Mouse (Mus musculus) testis, adult 2 months (tissue): ENCODE measurements around the gene Rpap2.

Source experiments
- CTCF ChIP-seq: fragments of 200-500 bp; IDR thresholded peaks from 2 replicates; pipeline ENCODE4 v1.5.1; 2012; ENCODE audit warnings: low read depth, mild to moderate bottlenecking, inconsistent platforms, low read length, moderate library complexity; ENCODE audit not compliant: control insufficient read depth, insufficient read depth, insufficient replicate concordance
- POLR2A ChIP-seq: fragments of 200-500 bp; IDR thresholded peaks from 2 replicates; pipeline ENCODE4 v1.6.1; 2012; ENCODE audit warnings: low read depth, mild to moderate bottlenecking, inconsistent platforms, low read length, moderate library complexity; ENCODE audit not compliant: control insufficient read depth

DNA sequence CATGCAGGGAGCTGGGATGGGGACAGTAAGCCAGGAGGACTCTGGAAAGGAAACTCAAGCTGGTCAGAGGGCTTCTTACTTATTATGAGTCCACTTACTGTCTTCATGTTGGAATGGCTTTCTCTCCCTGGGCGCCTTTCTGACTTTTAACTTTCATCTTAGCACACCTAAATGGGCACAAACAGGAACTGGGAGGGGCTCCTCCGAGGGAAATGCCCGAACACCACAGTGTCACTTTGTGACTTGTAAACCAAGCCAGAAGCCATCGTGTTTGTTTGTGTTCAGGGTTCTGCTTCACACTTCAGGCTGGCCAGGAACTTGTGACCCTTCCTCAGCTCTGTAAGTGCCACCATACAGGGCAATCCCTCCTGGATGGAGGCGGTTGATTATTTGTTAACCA lies 42.8 kb upstream of the Rpap2 start:
- TF ChIP-seq CTCF, result no peak
- no peak for TF ChIP-seq POLR2A
